Comparison of ENCODE assay signal across 12 mouse cellular contexts in the genomic region with DNA sequence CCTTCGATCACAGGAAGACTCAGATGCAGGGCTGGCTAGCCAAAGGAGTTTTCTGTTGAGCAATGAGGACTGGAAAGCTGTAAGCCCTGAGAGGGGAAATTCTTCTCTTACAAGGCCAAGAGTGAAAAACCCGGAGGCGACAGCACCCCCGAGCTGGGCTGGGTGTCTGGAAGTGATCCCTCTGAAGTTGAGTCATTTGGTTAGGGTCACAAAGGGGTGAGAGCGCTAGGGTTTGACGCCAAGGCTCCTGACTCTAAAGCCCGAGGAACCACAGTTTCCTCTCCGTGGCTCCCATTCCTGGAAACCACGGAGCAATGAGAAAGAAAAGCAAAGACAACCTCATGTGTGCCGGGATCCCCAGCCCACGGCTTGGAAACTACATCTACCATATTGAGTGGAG. TPM values are rescaled to one million over a fixed set of nuclear protein-coding genes. Genes with fewer than 3 reads are reported as not detected.
DNase-seq lines count a peak whose midpoint lies in the region; ATAC-seq and TF ChIP-seq lines count a peak whose summit lies in the region.
"Had no signal": no experiment of that assay in that cellular context is flagged by ENCODE, and none has a peak within 500 bp of the region (broad histone marks: within the 10 kb centered on the region; RNA-seq: fewer than 3 reads in every experiment).

No protein-coding gene starts in this region.

- H3K36me3 ChIP-seq in hindbrain, embryonic 14.5 days (replicated peaks; ENCODE audit: control insufficient read depth, insufficient read depth): no peaks in the 10 kb centered on the region
- no peaks in the 10 kb centered on the region; the same call in 1 of the 2 replicates for H3K36me3 ChIP-seq in forebrain, embryonic 11.5 days (ENCODE audit: control insufficient read depth, insufficient read depth, low read length)

- no peak overlapping the region for H3K9ac ChIP-seq in hindbrain, embryonic 14.5 days
- no peak overlapping the region for H3K9ac ChIP-seq in forebrain, embryonic 11.5 days (ENCODE audit: low read length)
- H3K9ac ChIP-seq: embryonic facial prominence, embryonic 15.5 days had no signal

- no peak for ATAC-seq in hindbrain, embryonic 14.5 days (ENCODE audit: low FRiP score)
- ATAC-seq in forebrain, embryonic 11.5 days (replicated peaks; ENCODE audit: low FRiP score): no peak

- intact Hi-C loops in gastrocnemius, postnatal 14 days (cut with DNase I; ENCODE audit: low total_unique reads): no loop called here
- intact Hi-C loops in heart, postnatal 25 days (cut with DNase I): no loop called here

- no peaks in the 10 kb centered on the region for H3K9me3 ChIP-seq in hindbrain, embryonic 14.5 days (ENCODE audit: control insufficient read depth, low read length)
- no peaks in the 10 kb centered on the region for H3K9me3 ChIP-seq in forebrain, embryonic 11.5 days (ENCODE audit: control insufficient read depth, low read length)
- H3K9me3 ChIP-seq: embryonic facial prominence, embryonic 15.5 days had no signal

- no peak for TF ChIP-seq POLR2A in bone marrow, adult 2 months (IDR thresholded peaks at IDR 0.05; ENCODE audit: borderline replicate concordance, control insufficient read depth, low read depth, low read length)

- H3K27ac ChIP-seq in bone marrow, adult 2 months (ENCODE audit: control insufficient read depth, insufficient read depth, low read depth, low read length, poor library complexity): peak overlapping the region; percentile 4; the same call in 1 of the 2 replicates
- no peak overlapping the region for H3K27ac ChIP-seq in hindbrain, embryonic 14.5 days
- H3K27ac ChIP-seq in forebrain, embryonic 11.5 days (ENCODE audit: low read depth, low read length): no peak overlapping the region
- H3K27ac ChIP-seq: embryonic facial prominence, embryonic 15.5 days had no signal

- TF ChIP-seq CTCF in bone marrow, adult 2 months (IDR thresholded peaks at IDR 0.05; ENCODE audit: control insufficient read depth, insufficient read depth, low read length): no peak

- H3K4me3 ChIP-seq in bone marrow, adult 2 months (replicated peaks; ENCODE audit: control insufficient read depth, low read depth, low read length): no peak overlapping the region
- H3K4me3 ChIP-seq in hindbrain, embryonic 14.5 days (replicated peaks; ENCODE audit: low read length): no peak overlapping the region
- no peak overlapping the region for H3K4me3 ChIP-seq in forebrain, embryonic 11.5 days (ENCODE audit: low read depth, low read length)
- H3K4me3 ChIP-seq: embryonic facial prominence, embryonic 15.5 days had no signal

- H3K4me2 ChIP-seq in hindbrain, embryonic 14.5 days (replicated peaks): no peak overlapping the region
- H3K4me2 ChIP-seq in forebrain, embryonic 11.5 days (ENCODE audit: low read depth, low read length, severe bottlenecking): no peak overlapping the region
- H3K4me2 ChIP-seq: embryonic facial prominence, embryonic 15.5 days had no signal

- DNase-seq in gastrocnemius, postnatal 14 days: peak; percentile 32
- no peak for DNase-seq in gastrocnemius, postnatal 4 days (ENCODE audit: low spot score in 2 of 2)
- DNase-seq in 3134 (ENCODE audit: extremely low read depth, insufficient read length, low spot score): peak; percentile 67
- peak; percentile 56 for DNase-seq in heart, postnatal 25 days (ENCODE audit: low spot score)
- no peak for DNase-seq in hindbrain, embryonic 14.5 days (ENCODE audit: low spot score)
- no peak for DNase-seq in cerebellum, postnatal 4 days (ENCODE audit: low spot score in 2 of 2)
- DNase-seq in forebrain, embryonic 11.5 days (ENCODE audit: low spot score): no peak
- DNase-seq: cerebellum, adult 18-20 months; kidney, adult 9 months; right cerebral cortex, adult 18-20 months had no signal

- WGBS in bone marrow, adult 2 months: 36% methylated on average over 11 of the region's 11 CpGs
- 88% methylated on average over 11 of the region's 11 CpGs for WGBS in hindbrain, embryonic 14.5 days
- WGBS in forebrain, embryonic 11.5 days: 83% methylated on average over 11 of the region's 11 CpGs

- H3K4me1 ChIP-seq in bone marrow, adult 2 months (ENCODE audit: control insufficient read depth, insufficient read depth, low read length): no peaks in the 10 kb centered on the region; the same call in 1 of the 2 replicates
- no peaks in the 10 kb centered on the region for H3K4me1 ChIP-seq in hindbrain, embryonic 14.5 days (replicated peaks; ENCODE audit: control insufficient read depth, insufficient read depth, low read length)
- H3K4me1 ChIP-seq in forebrain, embryonic 11.5 days (replicated peaks; ENCODE audit: control insufficient read depth, insufficient read depth, low read length): no peaks in the 10 kb centered on the region
- H3K4me1 ChIP-seq: embryonic facial prominence, embryonic 15.5 days had no signal

- no peaks in the 10 kb centered on the region for H3K27me3 ChIP-seq in hindbrain, embryonic 14.5 days (ENCODE audit: control insufficient read depth, insufficient read depth, low read length)
- no peaks in the 10 kb centered on the region for H3K27me3 ChIP-seq in forebrain, embryonic 11.5 days (ENCODE audit: control insufficient read depth, insufficient read depth, low read length)
- H3K27me3 ChIP-seq: embryonic facial prominence, embryonic 15.5 days had no signal

RNA-seq across cellular contexts. Expression of gene Hk2, which starts 21.2 kb away (rescaled TPM):
- 100 to 1,000 TPM in 1 of 2 experiments, 10 to 100 TPM in 1; 88.2 to 125 TPM for total RNA-seq in gastrocnemius, postnatal 14 days (2021)
- total RNA-seq in gastrocnemius, postnatal 4 days (2021): 10 to 100 TPM; 65.5 to 75.0 TPM
- polyA plus RNA-seq in bone marrow, adult 2 months (2011; ENCODE audit: insufficient read depth, insufficient read length, low replicate concordance, missing spikeins): 6.8 and 33.9 TPM in 2 replicates
- total RNA-seq in heart, postnatal 25 days (2021): 100 to 1,000 TPM; 268 to 296 TPM
- 2.4 and 3.4 TPM in 2 replicates for polyA plus RNA-seq in hindbrain, embryonic 14.5 days (2014; fragmentation: Nextera tagmentation; extraction: Ambion mirVana)
- 21.7 and 23.1 TPM in 2 replicates for polyA plus RNA-seq in forebrain, embryonic 11.5 days (2014; fragmentation: Nextera tagmentation; extraction: Ambion mirVana)

RNA-seq across cellular contexts. Expression of gene Pole4, which starts 47.9 kb away (rescaled TPM):
- total RNA-seq in gastrocnemius, postnatal 14 days (2021): 10 to 100 TPM; 22.0 to 22.9 TPM
- 10 to 100 TPM; 26.3 to 26.6 TPM for total RNA-seq in gastrocnemius, postnatal 4 days (2021)
- 33.0 and 44.4 TPM in 2 replicates for polyA plus RNA-seq in bone marrow, adult 2 months (2011; ENCODE audit: insufficient read depth, insufficient read length, low replicate concordance, missing spikeins)
- total RNA-seq in heart, postnatal 25 days (2021): 10 to 100 TPM; 16.8 to 21.0 TPM
- 145 and 157 TPM in 2 replicates for polyA plus RNA-seq in hindbrain, embryonic 14.5 days (2014; fragmentation: Nextera tagmentation; extraction: Ambion mirVana)
- polyA plus RNA-seq in forebrain, embryonic 11.5 days (2014; fragmentation: Nextera tagmentation; extraction: Ambion mirVana): 97.8 and 101 TPM in 2 replicates

Comparison
In these comparisons a context has a peak if more than half of its experiments do, and no peak if none do; other contexts are left out.
1. DNase-seq: peak in gastrocnemius, postnatal 14 days (single experiment), 3134 (single experiment) and heart, postnatal 25 days (single experiment); none in gastrocnemius, postnatal 4 days (0 of 2), hindbrain, embryonic 14.5 days (single experiment), cerebellum, postnatal 4 days (0 of 2) and forebrain, embryonic 11.5 days (single experiment).